Mouse (Mus musculus) cerebellum, adult 18-20 months (tissue): ENCODE results near the gene Nxph4.
A peak's percentile ranks its signal among the peaks of the same experiment; 100 is the strongest.

Source experiments
- DNase-seq, 2 experiments: peaks; one replicate each; pipeline ENCODE4 v3.0.0; 2021

Gene Nxph4

GRCm38 (mm10) chr10:127542084-127542483 is 7.7 kb upstream of the Nxph4 start:
- peak; percentile 63 to 66 for DNase-seq

- no peak for DNase-seq
Measured at GRCm38 (mm10) chr10:127541510-127541909, 7.2 kb upstream of the Nxph4 start.

- DNase-seq = peak; percentile 87 to 89
Measured at GRCm38 (mm10) chr10:127537854-127538583, 3.7 kb upstream of the Nxph4 start.

DNA sequence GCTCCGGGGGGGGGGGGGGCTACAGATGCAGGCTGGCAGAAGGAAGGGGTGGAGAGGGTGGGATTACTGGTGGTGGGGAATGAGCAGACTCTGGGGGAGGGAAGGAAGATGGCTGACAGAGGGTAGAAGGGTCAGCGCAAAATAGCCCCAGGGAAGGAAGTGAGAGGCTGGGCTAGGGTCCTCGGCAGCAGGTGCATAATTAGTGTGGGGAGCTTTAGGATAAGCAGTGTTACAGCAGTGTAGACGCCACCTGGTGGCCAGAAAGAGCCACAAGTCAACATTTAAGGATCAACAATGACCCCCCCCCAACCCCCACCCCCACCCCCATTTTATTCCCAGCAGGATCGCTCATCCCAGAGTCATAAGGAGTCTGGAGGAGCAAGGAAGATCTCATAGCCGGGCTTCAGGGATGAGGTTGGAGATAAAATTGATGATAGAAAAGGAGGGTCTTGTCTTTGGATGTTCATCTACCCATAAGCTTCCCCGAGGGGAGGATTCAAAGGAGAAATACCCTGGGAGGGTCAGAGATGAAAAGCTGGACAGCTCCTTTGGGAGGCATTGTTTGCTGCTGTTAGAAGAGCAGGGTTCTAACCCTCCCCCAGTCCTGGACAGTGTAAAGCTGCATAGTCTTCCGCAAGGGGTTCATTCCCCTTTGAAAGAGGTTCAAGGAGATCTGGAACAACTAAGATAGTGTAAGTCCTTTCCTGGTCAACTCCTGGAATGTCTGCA is 2.4 kb upstream of the Nxph4 start:
- peak; percentile 66 to 72 for DNase-seq

- no peak for DNase-seq
Measured at GRCm38 (mm10) chr10:127534929-127535384, 598 bp upstream of the Nxph4 start.

DNA sequence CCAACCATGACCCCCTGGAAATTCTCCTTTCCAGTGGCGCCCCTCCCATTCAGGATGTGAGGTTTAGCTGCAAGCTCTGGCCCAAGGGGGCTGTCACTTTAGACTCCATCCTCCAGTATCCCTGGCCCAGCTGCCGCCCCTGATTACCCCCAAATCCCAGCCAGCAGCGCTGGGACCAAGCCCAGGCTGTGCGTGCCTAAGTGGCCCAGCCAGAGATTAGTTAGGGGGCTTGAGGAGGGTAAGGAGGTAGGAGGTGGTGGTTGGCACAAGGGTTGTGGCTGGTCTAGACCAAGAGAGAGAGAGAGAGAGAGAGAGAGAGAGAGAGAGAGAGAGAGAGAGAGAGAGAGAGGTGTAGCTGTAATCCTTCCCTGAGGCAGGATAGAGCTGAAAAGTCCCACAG is 2.8 kb downstream of the Nxph4 start:
- no peak for DNase-seq

DNA sequence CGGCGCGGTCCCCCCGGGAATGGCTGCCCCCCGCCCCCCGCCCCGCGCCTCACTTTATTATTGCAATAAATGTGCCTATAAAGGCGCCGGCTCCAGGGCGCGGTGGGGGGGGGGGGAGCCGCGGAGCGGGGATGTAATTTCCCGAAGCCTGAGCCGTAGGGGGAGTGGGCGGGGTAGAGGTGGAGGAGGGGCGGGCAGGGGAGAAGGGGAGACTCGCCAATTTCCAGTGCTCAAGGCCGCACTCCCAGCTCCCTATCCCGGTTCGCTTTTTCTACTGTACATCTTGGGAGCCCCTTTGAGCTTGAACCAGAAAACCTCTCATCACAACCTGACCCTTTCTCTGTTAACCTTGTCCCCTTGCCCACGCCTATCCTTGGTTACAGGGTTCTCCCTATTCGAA is 3.4 kb downstream of the Nxph4 start:
- DNase-seq = no peak

GRCm38 (mm10) chr10:127527481-127527880 is 6.9 kb downstream of the Nxph4 start:
- DNase-seq = no peak

GRCm38 (mm10) chr10:127526681-127527080 is 7.7 kb downstream of the Nxph4 start:
- peak; percentile 74 to 82 for DNase-seq

GRCm38 (mm10) chr10:127526048-127526447 is 8.3 kb downstream of the Nxph4 start:
- no peak for DNase-seq

DNA sequence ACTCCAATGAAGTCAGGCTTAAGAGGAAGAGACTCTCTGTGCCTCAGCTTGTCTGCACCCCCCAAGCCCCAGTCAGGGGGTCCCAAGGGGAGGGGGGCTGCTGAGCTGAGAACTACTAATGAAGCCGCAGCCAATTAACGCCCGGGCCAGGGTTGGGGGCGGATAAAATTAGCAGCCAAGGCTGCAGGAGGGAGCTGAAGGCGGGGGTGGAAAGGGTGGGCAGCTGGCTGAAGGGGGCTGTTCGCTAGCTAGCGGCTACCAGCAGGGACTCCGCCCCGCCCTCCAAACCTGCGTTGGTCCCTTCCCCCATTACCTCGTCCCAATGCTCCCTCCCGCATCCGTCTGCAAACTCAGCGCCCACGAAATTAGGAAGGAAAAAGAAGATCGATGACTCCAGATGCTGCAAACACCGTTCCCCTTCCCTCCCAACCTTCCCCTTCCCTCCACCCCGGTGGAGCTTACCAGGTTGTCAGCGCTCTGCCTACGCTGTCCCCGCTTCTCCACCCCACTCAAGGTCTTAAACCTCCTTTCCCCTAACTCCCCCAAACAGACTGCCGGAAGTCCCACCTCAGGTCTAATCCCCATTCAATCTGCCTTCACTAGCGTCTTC is 9.6 kb downstream of the Nxph4 start:
- DNase-seq = no peak

- DNase-seq = peak; percentile 84 to 88
Measured at GRCm38 (mm10) chr10:127522088-127522581, 12.2 kb downstream of the Nxph4 start, which contains the start of gene Shmt2. TSS of gene Shmt2 (minus strand) at chr10:127522444.

DNA sequence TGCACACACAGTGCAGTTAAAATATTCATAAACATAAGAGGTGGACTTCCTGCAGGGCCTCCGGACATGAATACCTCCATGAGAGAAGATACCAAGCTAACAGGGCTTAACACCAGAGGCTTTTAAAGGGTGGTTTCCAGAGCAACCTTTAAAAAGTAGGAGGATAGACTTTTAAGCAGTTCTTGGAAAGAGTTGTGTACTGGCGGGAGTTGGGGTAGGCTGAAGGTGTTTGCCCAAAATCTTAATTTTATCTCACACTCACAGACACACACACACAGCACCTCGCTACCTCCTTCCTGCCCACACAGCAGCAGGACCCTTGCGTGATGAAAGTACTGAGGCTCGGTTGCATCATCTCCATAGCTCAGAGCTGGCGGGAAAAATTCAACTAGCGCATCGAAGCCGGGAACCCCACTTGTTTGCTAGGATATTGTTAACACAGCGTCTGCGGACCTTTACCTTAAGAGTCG is 12.7 kb downstream of the Nxph4 start:
- no peak for DNase-seq

- DNase-seq = no peak
Measured at GRCm38 (mm10) chr10:127520714-127521357, 13.5 kb downstream of the Nxph4 start.

DNA sequence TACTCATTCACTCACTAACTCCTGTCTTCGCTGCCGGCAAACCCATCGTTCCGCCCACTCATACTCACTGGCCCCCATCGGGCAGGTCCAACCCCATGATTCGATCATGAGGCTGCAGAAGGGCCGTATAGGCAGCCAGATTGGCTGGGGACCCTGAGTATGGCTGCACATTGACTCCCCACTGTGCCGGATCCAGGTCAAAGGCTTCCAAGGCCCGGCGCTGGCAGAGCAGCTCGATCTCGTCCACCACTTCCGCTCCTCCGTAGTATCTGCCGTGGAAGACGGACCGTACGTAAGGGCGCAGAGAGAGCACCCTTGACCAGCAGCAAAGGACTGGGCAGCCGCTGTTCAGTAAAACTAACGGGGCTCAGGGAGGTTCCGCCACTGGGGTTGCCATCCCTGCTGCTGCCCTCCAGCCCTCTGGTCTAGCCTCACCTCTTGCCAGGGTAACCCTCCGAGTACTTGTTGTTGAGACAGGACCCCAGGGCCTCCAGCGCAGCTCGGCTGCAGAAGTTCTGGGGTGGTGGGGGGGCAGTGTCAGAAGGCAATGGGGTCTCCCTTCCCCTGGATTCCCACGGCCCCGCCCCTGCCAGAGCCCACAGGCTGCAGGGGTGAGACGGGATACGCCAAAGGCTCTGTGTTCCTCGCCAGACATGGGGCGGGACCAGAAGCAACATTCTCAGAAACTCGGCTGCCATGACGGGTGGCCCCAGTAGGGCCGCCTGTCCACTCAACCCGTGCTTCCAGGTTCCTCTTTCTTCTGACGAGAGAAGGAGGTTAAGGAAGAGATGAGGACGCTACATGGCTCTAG is 14.3 kb downstream of the Nxph4 start:
- no peak for DNase-seq

DNA sequence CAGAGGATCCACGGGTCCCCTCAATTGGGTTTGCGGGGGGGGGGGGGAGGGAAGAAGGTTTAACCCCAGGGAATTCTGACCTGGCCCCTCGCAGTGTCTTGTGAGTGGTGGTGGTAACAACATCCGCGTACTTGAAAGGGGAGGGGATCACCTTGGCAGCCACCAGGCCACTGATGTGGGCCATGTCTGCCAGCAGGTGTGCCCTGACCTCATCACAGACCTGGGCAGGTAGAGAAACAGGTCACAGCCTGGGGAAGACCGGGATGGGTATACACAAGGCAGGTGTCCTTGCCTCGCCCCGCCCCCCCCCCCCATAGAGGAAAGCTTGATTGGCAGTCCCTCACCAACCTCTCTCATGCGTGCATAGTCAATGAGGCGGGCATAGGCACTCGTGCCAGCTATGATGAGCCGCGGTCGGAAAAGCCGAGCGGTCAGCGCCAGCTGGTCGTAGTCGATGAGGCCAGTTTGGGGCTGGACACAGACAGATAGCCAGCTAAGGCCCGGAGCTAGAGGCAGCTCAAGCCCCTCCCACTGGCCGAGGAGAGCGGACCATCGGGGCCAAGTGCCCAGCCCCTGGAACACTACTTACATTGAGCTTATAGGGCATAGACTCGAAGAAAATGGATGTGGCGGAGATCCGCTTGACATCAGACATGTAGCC is 15.2 kb downstream of the Nxph4 start:
- DNase-seq = no peak

DNA sequence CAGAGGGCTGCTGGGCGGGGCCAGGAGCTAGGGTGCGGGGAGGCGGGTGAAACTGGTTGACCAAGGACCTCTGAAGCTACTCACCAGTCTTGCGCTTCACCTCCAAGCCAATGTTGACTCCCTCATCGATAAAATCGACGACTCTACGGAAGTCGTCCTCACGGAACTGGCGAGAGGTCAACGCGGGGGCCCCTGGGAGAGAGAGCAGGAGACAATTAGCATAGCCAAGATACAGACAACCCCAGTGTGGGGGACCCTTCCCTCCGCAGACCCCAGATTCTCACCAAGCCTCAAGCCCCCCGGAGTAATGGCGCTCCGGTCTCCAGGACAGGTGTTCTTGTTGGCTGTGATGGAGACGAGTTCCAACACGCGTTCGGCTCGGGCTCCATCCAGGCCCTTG is 16.4 kb downstream of the Nxph4 start:
- no peak for DNase-seq

DNA sequence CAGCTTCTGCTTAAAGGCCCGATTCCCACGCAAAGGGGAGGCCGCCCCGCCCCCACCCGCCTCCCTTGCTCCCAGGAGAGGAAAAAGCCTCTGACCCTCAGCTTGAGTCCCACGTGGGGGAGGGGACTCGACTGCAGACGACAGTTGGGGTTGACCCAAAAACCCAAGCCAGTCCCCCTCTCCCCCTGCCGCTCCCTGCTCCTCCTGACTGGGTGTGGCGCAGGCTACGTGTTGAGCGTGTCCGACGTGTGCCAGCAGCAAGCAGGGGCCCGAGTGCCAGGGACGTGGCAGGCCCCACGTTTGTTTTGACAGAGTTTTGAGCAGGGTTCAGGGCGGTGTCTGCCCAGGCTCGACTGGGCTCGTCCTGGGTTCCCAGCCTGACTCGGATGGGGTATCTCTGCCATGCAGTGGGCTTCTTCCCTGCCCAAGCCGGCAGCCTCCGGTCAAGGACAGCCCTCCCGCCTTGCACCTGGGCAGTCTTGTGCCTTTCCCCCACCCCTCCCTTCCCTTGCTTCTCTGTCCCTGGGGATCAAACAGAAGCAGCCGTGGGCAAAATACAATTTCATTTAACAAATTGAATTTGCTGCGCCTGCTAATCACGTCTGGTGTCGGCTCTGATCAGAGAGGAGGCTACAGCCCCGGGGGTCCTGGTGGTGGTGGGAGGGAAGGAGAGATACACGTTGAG is 17.6 kb downstream of the Nxph4 start:
- no peak for DNase-seq

DNA sequence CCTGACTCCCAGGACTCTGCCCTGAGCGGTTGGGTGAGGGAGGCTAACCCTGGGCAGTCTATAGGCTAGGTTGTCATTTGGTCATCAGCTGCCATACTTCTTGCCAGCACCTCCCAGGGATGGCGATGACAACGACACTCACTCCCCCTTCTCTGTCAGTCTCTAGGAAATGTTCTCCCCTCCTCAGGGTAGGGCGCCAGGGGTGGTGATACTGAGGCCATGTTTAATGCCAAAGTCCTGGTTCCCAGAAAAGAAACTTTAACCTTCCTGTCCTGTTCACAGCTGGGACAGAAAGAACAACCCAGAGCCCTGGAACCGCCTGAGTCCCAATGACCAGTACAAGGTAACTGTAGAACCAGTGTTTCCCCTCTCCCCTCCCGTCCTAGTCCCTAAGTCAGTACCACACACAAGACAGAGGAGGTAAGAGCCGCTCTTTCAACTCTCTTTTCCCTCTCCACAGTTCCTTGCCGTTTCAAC is 18.3 kb downstream of the Nxph4 start:
- DNase-seq = no peak

DNA sequence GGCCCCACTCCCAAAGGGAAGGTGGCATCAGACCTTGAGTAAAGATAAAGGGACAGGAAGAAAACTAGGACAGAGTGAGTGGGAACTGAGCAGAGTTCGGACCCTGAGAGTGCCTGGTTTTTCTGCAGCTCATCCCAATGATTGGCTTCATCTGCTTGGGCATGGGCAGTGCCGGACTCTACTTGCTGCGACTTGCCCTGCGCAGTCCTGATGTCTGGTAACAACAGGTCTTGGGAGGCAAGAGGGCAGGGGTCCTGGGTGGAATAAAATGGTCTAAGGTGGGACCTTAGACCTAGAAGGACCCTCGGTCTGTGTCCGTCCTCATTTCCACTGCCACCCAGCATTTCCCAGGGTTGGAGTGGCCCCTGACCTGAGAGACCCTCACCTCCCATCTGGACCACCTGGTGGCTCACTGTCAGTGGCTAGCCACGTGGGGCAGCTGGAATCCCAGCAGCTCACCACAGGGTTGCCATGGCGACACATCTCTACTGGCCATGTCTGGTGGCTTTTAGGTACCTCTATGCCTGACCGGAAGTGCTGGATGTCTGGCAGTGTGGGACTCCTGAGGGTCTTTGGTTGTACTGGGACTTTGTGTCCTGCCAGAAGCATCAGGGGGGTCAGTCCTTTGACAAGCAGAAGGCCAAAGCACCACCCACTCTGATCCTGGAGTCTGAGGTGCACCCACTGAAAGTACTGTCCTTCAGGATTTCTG is 18.9 kb downstream of the Nxph4 start:
- DNase-seq = no peak
